Mouse (Mus musculus): ENCODE results near the gene Usp6nl.

DNA sequence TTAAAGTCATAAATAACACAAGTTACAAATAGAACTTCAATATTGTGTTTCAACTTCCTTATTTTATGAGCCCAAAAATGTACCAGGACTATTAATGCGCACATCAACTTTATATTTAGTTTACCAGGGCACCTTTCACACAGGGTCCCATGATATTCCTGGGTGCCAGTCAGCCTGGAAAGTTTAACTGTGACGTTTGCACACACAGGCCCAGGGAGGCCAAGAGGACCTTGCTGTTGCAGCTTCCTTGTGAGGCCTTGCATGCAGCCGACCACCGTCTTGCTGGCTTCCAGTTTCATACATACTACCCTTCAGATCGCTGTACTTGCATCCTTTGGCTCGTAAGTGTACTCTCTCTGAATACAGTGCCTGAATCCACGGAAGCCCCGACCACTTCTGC is 8.3 kb downstream of the Usp6nl start:
- TF ChIP-seq GATA1 (IDR thresholded peaks at IDR 0.05; ENCODE audit: low read length), result no peak
- TF ChIP-seq TAL1 (IDR thresholded peaks at IDR 0.05; ENCODE audit: low read length), result no peak

All from erythroblast, embryonic 14.5 days (primary cell).